Mouse (Mus musculus): ENCODE data around the gene Cadm1. TPM values are rescaled to one million over a fixed set of nuclear protein-coding genes. Genes with fewer than 3 reads are reported as not detected.
A peak's percentile ranks its signal among the peaks of the same experiment; 100 is the strongest.

The Cadm1 gene
- polyA plus RNA-seq, 1 experiment from 2014 or later: 192 TPM

- peak overlapping the region; percentile 20; the same call in 1 of the 2 replicates for H3K4me3 ChIP-seq (ENCODE audit: low read depth, low read length)
- H3K27me3 ChIP-seq (ENCODE audit: control insufficient read depth, insufficient read depth, low read length): no peaks in the 10 kb centered on the region
- H3K4me1 ChIP-seq (ENCODE audit: control insufficient read depth, insufficient read depth, low read length): peaks cover 11% of the 10 kb centered on the region
- 0 out of 2 replicates have a peak overlapping the region, but pooled peaks have one; percentile 55 for H3K27ac ChIP-seq (ENCODE audit: low read depth, low read length)
- H3K4me2 ChIP-seq (ENCODE audit: low read depth, low read length): peak overlapping the region; percentile 43
- no peak for ATAC-seq (ENCODE audit: low read depth)
- 7% methylated on average over 13 of the region's 13 CpGs for WGBS
- no peaks in the 10 kb centered on the region for H3K36me3 ChIP-seq (ENCODE audit: control insufficient read depth, insufficient read depth, low read length)
- H3K9me3 ChIP-seq (ENCODE audit: control insufficient read depth, low read length): no peaks in the 10 kb centered on the region
- H3K9ac ChIP-seq (replicated peaks; ENCODE audit: low read depth, low read length): no peak overlapping the region; the same call in 1 of the 2 replicates
Observed at GRCm38 (mm10) chr9:47828762-47829161, 298.8 kb downstream of the Cadm1 start.

DNA sequence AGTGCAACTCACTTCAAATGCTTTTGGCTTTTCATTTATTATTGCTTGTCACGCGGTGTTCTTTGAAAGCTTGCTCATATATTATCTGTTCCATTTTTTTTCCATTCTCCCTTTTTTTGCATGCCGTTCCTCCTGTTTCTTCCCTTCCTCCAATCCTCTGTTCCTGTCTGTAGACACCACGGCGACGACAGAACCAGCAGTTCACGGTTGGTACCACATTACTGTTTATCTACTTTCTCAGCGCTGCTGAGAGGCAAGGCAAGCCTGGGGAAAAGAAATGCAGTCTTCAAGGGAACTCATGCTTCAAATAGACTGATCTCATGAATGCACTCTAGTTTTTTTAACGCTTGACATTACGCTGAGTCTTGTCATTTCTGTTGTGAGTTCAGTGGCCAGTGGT is 299.2 kb downstream of the Cadm1 start:
- H3K27ac ChIP-seq (ENCODE audit: low read depth, low read length): 0 out of 2 replicates have a peak overlapping the region, but pooled peaks have one; percentile 55
- 23% methylated on average over 10 of the region's 10 CpGs for WGBS
- H3K4me1 ChIP-seq (ENCODE audit: control insufficient read depth, insufficient read depth, low read length): peaks cover 11% of the 10 kb centered on the region
- no peaks in the 10 kb centered on the region for H3K36me3 ChIP-seq (ENCODE audit: control insufficient read depth, insufficient read depth, low read length)
- H3K27me3 ChIP-seq (ENCODE audit: control insufficient read depth, insufficient read depth, low read length): no peaks in the 10 kb centered on the region
- H3K4me2 ChIP-seq (ENCODE audit: low read depth, low read length): peak overlapping the region; percentile 43
- no peak overlapping the region; the same call in 1 of the 2 replicates for H3K9ac ChIP-seq (replicated peaks; ENCODE audit: low read depth, low read length)
- ATAC-seq (ENCODE audit: low read depth): no peak
- peak overlapping the region; percentile 20; the same call in 1 of the 2 replicates for H3K4me3 ChIP-seq (ENCODE audit: low read depth, low read length)
- no peaks in the 10 kb centered on the region for H3K9me3 ChIP-seq (ENCODE audit: control insufficient read depth, low read length)

DNA sequence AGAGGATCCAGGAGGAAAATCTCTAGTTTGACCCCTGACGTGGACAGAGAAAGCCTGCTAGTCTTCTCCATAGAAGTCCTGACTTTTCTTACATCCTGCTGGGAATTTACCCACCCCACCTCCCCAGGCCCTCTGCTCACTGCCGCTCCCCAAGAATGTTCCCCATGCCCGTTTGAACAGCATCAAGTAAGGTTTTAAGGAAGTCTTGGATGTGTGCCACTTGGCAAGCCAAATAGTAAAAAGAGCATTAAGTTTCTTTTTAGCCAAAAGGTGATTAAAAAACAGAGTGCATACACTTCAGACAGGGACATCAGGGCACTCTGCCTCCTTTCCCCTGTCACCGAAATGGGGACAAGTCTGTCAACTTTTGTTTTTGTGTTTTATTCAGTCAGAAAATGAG is 299.9 kb downstream of the Cadm1 start:
- no peak overlapping the region for H3K27ac ChIP-seq (ENCODE audit: low read depth, low read length)
- 55% methylated on average over 4 of the region's 4 CpGs for WGBS
- H3K36me3 ChIP-seq (ENCODE audit: control insufficient read depth, insufficient read depth, low read length): no peaks in the 10 kb centered on the region
- no peak overlapping the region for H3K9ac ChIP-seq (replicated peaks; ENCODE audit: low read depth, low read length)
- H3K4me2 ChIP-seq (ENCODE audit: low read depth, low read length): no peak overlapping the region
- peaks cover 11% of the 10 kb centered on the region for H3K4me1 ChIP-seq (ENCODE audit: control insufficient read depth, insufficient read depth, low read length)
- H3K9me3 ChIP-seq (ENCODE audit: control insufficient read depth, low read length): no peaks in the 10 kb centered on the region
- H3K27me3 ChIP-seq (ENCODE audit: control insufficient read depth, insufficient read depth, low read length): no peaks in the 10 kb centered on the region
- H3K4me3 ChIP-seq (ENCODE audit: low read depth, low read length): no peak overlapping the region
- no peak for ATAC-seq (ENCODE audit: low read depth)

DNA sequence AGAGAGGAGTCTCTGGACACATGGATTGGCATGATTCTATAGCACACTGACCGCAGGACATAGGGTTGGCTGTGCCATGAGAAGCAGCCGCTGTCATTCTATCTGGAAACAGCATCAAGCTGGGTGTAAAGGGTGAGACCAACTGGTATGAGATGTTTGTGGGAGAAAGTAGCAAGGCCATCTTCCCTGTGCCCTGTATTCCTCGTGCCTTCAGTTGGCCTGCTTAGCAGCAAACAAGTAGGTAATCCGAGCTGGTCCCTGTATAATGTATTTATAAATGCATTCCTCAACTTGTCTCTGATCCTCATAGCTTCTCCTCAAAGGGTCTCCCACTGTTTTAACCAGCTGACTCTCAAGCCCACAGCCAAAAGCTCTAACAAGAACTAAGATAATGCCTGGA is 301.4 kb downstream of the Cadm1 start:
- Histone ChIP-seq H3K9me3 (ENCODE audit: control insufficient read depth, low read length) (no peaks in the 10 kb centered on the region), H3K27me3 (ENCODE audit: control insufficient read depth, insufficient read depth, low read length) (no peaks in the 10 kb centered on the region)

GRCm38 (mm10) chr9:47838170-47838569 is 308.2 kb downstream of the Cadm1 start:
- Histone ChIP-seq H3K36me3 (ENCODE audit: control insufficient read depth, insufficient read depth, low read length) (no peaks in the 10 kb centered on the region), H3K9ac (replicated peaks; ENCODE audit: low read depth, low read length) (no peak overlapping the region), H3K4me2 (ENCODE audit: low read depth, low read length) (no peak overlapping the region), H3K4me1 (ENCODE audit: control insufficient read depth, insufficient read depth, low read length) (peaks cover 21% of the 10 kb centered on the region), H3K27me3 (ENCODE audit: control insufficient read depth, insufficient read depth, low read length) (no peaks in the 10 kb centered on the region), H3K9me3 (ENCODE audit: control insufficient read depth, low read length) (no peaks in the 10 kb centered on the region), H3K4me3 (ENCODE audit: low read depth, low read length) (no peak overlapping the region), H3K27ac (ENCODE audit: low read depth, low read length) (no peak overlapping the region)
- ATAC-seq (ENCODE audit: low read depth): no peak
- 9% methylated on average over 8 of the region's 8 CpGs for WGBS

More for the DNA sequence above, 301.4 kb downstream of the Cadm1 start:
- Histone ChIP-seq H3K36me3 (ENCODE audit: control insufficient read depth, insufficient read depth, low read length) (no peaks in the 10 kb centered on the region), H3K27ac (ENCODE audit: low read depth, low read length) (no peak overlapping the region), H3K9ac (replicated peaks; ENCODE audit: low read depth, low read length) (no peak overlapping the region), H3K4me2 (ENCODE audit: low read depth, low read length) (no peak overlapping the region), H3K4me1 (ENCODE audit: control insufficient read depth, insufficient read depth, low read length) (peaks cover 7% of the 10 kb centered on the region), H3K4me3 (ENCODE audit: low read depth, low read length) (no peak overlapping the region)
- no peak for ATAC-seq (ENCODE audit: low read depth)
- 73% methylated on average over 4 of the region's 4 CpGs for WGBS

- no peak overlapping the region for H3K27ac ChIP-seq (ENCODE audit: low read depth, low read length)
- ATAC-seq (ENCODE audit: low read depth): peak; percentile 61; the same call in 1 of the 2 replicates
- 16% methylated on average over 15 of the region's 15 CpGs for WGBS
Observed at GRCm38 (mm10) chr9:47838890-47839691, 309.1 kb downstream of the Cadm1 start.

GRCm38 (mm10) chr9:47839692-47840025 is 309.7 kb downstream of the Cadm1 start:
- Histone ChIP-seq H3K4me1 (ENCODE audit: control insufficient read depth, insufficient read depth, low read length) (peaks cover 21% of the 10 kb centered on the region), H3K9ac (replicated peaks; ENCODE audit: low read depth, low read length) (no peak overlapping the region), H3K4me2 (ENCODE audit: low read depth, low read length) (no peak overlapping the region), H3K4me3 (ENCODE audit: low read depth, low read length) (no peak overlapping the region), H3K27me3 (ENCODE audit: control insufficient read depth, insufficient read depth, low read length) (no peaks in the 10 kb centered on the region), H3K9me3 (ENCODE audit: control insufficient read depth, low read length) (no peaks in the 10 kb centered on the region), H3K27ac (ENCODE audit: low read depth, low read length) (no peak overlapping the region), H3K36me3 (ENCODE audit: control insufficient read depth, insufficient read depth, low read length) (no peaks in the 10 kb centered on the region)
- no peak for ATAC-seq (ENCODE audit: low read depth)
- WGBS: 76% methylated on average over 10 of the region's 10 CpGs

More at GRCm38 (mm10) chr9:47838890-47839691, 309.1 kb downstream of the Cadm1 start:
- Histone ChIP-seq H3K9ac (replicated peaks; ENCODE audit: low read depth, low read length) (no peak overlapping the region), H3K9me3 (ENCODE audit: control insufficient read depth, low read length) (no peaks in the 10 kb centered on the region), H3K4me1 (ENCODE audit: control insufficient read depth, insufficient read depth, low read length) (peaks cover 21% of the 10 kb centered on the region), H3K4me3 (ENCODE audit: low read depth, low read length) (no peak overlapping the region), H3K4me2 (ENCODE audit: low read depth, low read length) (no peak overlapping the region), H3K27me3 (ENCODE audit: control insufficient read depth, insufficient read depth, low read length) (no peaks in the 10 kb centered on the region), H3K36me3 (ENCODE audit: control insufficient read depth, insufficient read depth, low read length) (no peaks in the 10 kb centered on the region)

DNA sequence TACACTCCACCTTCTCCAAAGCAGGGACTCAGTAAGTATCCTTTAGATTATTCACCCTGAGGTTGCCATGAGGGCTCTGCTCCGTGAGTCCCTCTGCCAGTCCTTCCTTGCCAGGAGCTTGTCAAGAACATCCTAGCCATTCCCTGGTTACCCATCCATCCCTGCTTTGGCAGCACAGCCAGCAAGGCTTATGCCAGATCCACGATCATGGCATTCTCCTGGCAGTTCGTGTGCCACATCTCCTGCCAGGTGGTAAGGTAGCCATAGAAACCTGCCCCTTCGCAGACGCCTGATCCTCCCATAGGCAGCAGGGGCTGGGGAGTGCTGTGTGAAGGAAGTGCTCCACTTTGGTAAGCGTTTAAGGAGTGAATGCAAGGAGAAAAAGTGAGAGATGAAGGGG is 313.4 kb downstream of the Cadm1 start:
- Histone ChIP-seq H3K4me1 (ENCODE audit: control insufficient read depth, insufficient read depth, low read length) (peaks cover 19% of the 10 kb centered on the region), H3K4me3 (ENCODE audit: low read depth, low read length) (no peak overlapping the region), H3K27ac (ENCODE audit: low read depth, low read length) (no peak overlapping the region), H3K27me3 (ENCODE audit: control insufficient read depth, insufficient read depth, low read length) (no peaks in the 10 kb centered on the region), H3K36me3 (ENCODE audit: control insufficient read depth, insufficient read depth, low read length) (no peaks in the 10 kb centered on the region), H3K9ac (replicated peaks; ENCODE audit: low read depth, low read length) (no peak overlapping the region), H3K4me2 (ENCODE audit: low read depth, low read length) (no peak overlapping the region), H3K9me3 (ENCODE audit: control insufficient read depth, low read length) (no peaks in the 10 kb centered on the region)
- 81% methylated on average over 6 of the region's 6 CpGs for WGBS
- ATAC-seq (ENCODE audit: low read depth): no peak

GRCm38 (mm10) chr9:47846275-47846674 is 316.3 kb downstream of the Cadm1 start:
- no peaks in the 10 kb centered on the region for H3K9me3 ChIP-seq (ENCODE audit: control insufficient read depth, low read length)
- H3K4me1 ChIP-seq (ENCODE audit: control insufficient read depth, insufficient read depth, low read length): peaks cover 5% of the 10 kb centered on the region; the same call in 1 of the 2 replicates
- 50% methylated on average over 10 of the region's 10 CpGs for WGBS
- no peak overlapping the region for H3K4me2 ChIP-seq (ENCODE audit: low read depth, low read length)
- ATAC-seq (ENCODE audit: low read depth): no peak
- H3K4me3 ChIP-seq (ENCODE audit: low read depth, low read length): no peak overlapping the region
- no peak overlapping the region for H3K27ac ChIP-seq (ENCODE audit: low read depth, low read length)
- H3K27me3 ChIP-seq (ENCODE audit: control insufficient read depth, insufficient read depth, low read length): no peaks in the 10 kb centered on the region
- no peak overlapping the region for H3K9ac ChIP-seq (replicated peaks; ENCODE audit: low read depth, low read length)
- H3K36me3 ChIP-seq (ENCODE audit: control insufficient read depth, insufficient read depth, low read length): no peaks in the 10 kb centered on the region
